Mouse (Mus musculus) lung, embryonic 14.5 days (tissue): ENCODE results near the gene Prkca. TPM values are rescaled to one million over a fixed set of nuclear protein-coding genes. Genes with fewer than 3 reads are reported as not detected.
A peak's percentile ranks its signal among the peaks of the same experiment; 100 is the strongest.

Source experiments
- ATAC-seq: fragments of 200-750 bp; cut with Nextera tagmentation; 2 replicates; pipeline ENCODE4 v1.8.0; 2017; ENCODE audit warnings: mild to moderate bottlenecking, moderate TSS enrichment, moderate library complexity; ENCODE audit not compliant: insufficient read depth
- DNase-seq: peaks from one replicate; pipeline ENCODE4 v3.0.0-alpha.2; 2015
- H3K27ac ChIP-seq: fragments of 300-500 bp; sonication (generic); 2 replicates; pipeline ENCODE4 v1.5.1; 2014; ENCODE audit warnings: low read depth, mild to moderate bottlenecking, moderate library complexity
- H3K27me3 ChIP-seq: fragments of 300-500 bp; sonication (generic); 2 replicates; pipeline ENCODE4 v1.6.1; 2014; ENCODE audit warnings: low read length, control low read depth; ENCODE audit not compliant: insufficient read depth
- H3K36me3 ChIP-seq: fragments of 300-500 bp; sonication (generic); 2 replicates; pipeline ENCODE4 v1.6.1; 2014; ENCODE audit warnings: control low read depth; ENCODE audit not compliant: insufficient read depth
- H3K4me1 ChIP-seq: fragments of 300-500 bp; sonication (generic); 2 replicates; pipeline ENCODE4 v1.6.1; 2014; ENCODE audit warnings: antibody characterized with exemption, control low read depth; ENCODE audit not compliant: insufficient read depth
- H3K4me2 ChIP-seq: fragments of 300-500 bp; sonication (generic); 2 replicates; pipeline ENCODE4 v1.6.1; 2014; ENCODE audit warnings: mild to moderate bottlenecking
- H3K4me3 ChIP-seq: fragments of 300-500 bp; sonication (generic); 2 replicates; pipeline ENCODE4 v1.5.1; 2014; ENCODE audit warnings: low read depth, low read length
- H3K9ac ChIP-seq: fragments of 300-500 bp; sonication (generic); 2 replicates; pipeline ENCODE4 v1.6.1; 2014
- H3K9me3 ChIP-seq: fragments of 300-500 bp; sonication (generic); 2 replicates; pipeline ENCODE4 v1.6.1; 2016; ENCODE audit warnings: low read depth, low read length, control low read depth
- CTCF ChIP-seq: IDR thresholded peaks from 2 replicates; pipeline ENCODE4 v1.5.1; 2016; ENCODE audit warnings: antibody characterized with exemption, low read depth
- WGBS: fragments of 180-500 bp; shearing (Covaris S2); extraction: QIAGEN DNeasy Blood & Tissue Kit; methylation state at CpG from one replicate; pipeline ENCODE4 v1.1.7; 2014; 5-methylcytosine and 5-hydroxymethylcytosine counted together
- polyA plus RNA-seq: library from polyadenylated mRNA; unstranded; fragments of >200 nt; fragmentation: Nextera tagmentation; extraction: Ambion mirVana; gene quantifications from 2 replicates; pipeline ENCODE4 v1.2.1, GENCODE M21; 2014

Gene Prkca
- polyA plus RNA-seq, 1 experiment from 2014 or later: 11.8 TPM

DNA sequence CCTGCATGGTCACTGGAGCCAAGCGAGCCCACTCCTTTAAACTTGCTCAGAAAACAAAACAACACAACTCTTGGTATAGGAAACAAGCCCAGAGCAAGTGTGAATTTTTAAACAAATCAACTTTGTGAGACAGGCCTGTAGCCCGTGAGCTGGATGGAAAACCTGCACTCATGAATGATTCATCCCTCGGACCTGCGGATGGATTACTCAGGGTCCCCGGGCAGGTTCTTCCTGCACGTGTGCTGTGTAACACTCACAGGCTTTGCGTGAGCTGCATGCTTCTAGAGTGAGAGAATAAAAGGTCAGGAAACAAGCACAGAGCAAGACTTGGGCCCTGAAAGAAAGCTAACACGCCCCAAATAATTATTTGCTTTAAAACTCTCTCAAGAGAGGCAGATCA is 126.7 kb downstream of the Prkca start:
- H3K4me2 ChIP-seq: no peak overlapping the region
- no peaks in the 10 kb centered on the region for H3K27me3 ChIP-seq
- 69% methylated on average over 8 of the region's 8 CpGs for WGBS
- H3K9me3 ChIP-seq: no peaks in the 10 kb centered on the region
- H3K36me3 ChIP-seq: no peaks in the 10 kb centered on the region
- H3K27ac ChIP-seq: no peak overlapping the region
- peaks cover 24% of the 10 kb centered on the region for H3K4me1 ChIP-seq
- H3K4me3 ChIP-seq: no peak overlapping the region
- no peak overlapping the region for H3K9ac ChIP-seq
- no peak for TF ChIP-seq CTCF
- ATAC-seq: no peak
- DNase-seq: no peak

DNA sequence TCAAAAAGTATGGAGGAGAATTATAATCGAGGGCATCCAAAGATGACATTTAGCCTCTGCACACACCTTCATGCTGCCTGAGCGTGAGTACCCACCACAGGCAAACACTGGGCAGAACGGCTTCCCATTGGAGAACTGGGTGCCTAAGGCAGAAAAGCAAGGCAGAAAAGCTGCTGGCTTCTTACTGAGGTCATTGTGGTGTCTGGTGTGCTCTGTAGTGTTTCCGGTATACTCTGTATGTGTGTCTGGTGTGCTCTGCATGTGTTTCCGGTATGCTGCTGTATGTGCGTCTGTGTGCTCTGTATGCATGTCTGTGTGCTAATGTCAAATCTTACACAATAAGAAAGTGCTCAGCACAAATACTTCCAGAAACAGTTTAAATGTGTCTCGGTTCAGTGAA is 127.7 kb downstream of the Prkca start:
- DNase-seq (no peak), ATAC-seq (0 out of 2 replicates have a peak, but pooled peaks have one; percentile 24)
- TF ChIP-seq CTCF: no peak
- no peaks in the 10 kb centered on the region for H3K27me3 ChIP-seq
- H3K9me3 ChIP-seq: no peaks in the 10 kb centered on the region
- H3K27ac ChIP-seq: no peak overlapping the region
- 81% methylated on average over 7 of the region's 7 CpGs for WGBS
- H3K9ac ChIP-seq: no peak overlapping the region
- no peak overlapping the region for H3K4me2 ChIP-seq
- H3K4me3 ChIP-seq: no peak overlapping the region
- no peaks in the 10 kb centered on the region for H3K36me3 ChIP-seq
- H3K4me1 ChIP-seq: peaks cover 21% of the 10 kb centered on the region

DNA sequence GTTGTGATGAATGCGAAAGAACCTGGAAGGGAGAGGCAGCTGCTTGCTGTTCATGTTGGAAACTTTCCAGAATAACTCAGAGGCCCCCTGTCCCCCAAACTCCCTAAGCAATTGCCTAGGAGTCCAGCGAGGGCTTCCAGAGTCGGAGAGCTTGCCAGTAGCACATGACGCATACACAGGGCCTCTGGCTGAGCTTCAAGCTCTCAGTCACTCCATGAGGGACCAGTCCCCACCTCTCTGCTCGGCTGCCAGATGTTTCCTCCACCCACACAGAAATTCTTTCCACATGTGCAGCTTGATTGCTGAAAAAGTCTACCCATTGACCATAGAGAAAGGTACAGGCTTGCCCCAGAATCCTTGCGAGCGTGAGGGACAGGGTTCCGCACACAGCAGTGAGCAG is 128.3 kb downstream of the Prkca start:
- no peaks in the 10 kb centered on the region for H3K36me3 ChIP-seq
- H3K27ac ChIP-seq: no peak overlapping the region
- H3K4me3 ChIP-seq: no peak overlapping the region
- DNase-seq (peak; percentile 90), ATAC-seq (peak; percentile 94)
- 39% methylated on average over 8 of the region's 8 CpGs for WGBS
- no peaks in the 10 kb centered on the region for H3K9me3 ChIP-seq
- no peak overlapping the region for H3K9ac ChIP-seq
- no peak for TF ChIP-seq CTCF
- H3K27me3 ChIP-seq: no peaks in the 10 kb centered on the region
- H3K4me2 ChIP-seq: no peak overlapping the region
- peaks cover 19% of the 10 kb centered on the region for H3K4me1 ChIP-seq

DNA sequence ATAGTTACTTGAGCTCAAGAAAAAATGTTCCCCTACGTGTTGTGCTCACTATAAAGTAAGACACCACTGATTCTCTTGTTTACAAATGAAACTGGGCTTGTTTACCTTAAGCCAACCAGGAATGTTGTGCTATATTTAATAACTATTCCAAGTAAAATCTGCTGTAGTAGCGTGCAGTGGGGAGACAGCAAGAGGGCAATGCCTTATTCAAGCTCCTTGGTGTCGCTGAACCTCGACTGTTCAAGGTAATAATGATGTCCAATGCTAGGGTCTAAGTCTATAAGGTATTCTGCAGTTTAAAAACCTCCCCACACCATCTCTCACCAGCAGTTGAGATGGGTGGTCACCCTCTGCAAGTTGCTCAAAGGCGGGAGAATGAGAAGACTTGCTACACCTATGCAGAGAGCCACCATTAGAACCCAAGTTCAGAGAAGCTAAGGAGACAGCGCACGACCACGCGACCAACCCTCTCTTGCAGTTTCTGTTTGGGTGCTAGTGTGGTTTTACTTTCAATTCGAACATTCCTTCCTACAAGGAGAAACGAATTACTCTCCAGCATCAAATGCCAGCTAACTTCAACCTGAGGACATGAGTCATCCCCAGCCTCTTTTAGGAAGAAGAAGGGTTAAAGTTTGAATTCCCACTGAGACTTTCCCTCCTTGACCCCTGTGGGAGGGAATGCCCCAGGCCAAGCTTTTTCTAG is 129.1 kb downstream of the Prkca start:
- Histone ChIP-seq H3K4me2 (0 out of 2 replicates have a peak overlapping the region, but pooled peaks have one; percentile 18), H3K4me3 (no peak overlapping the region), H3K27me3 (no peaks in the 10 kb centered on the region), H3K27ac (no peak overlapping the region; the same call in 1 of the 2 replicates), H3K36me3 (no peaks in the 10 kb centered on the region), H3K9me3 (no peaks in the 10 kb centered on the region), H3K9ac (no peak overlapping the region), H3K4me1 (peaks cover 19% of the 10 kb centered on the region)
- TF ChIP-seq CTCF: no peak
- DNase-seq (no peak), ATAC-seq (no peak)
- 75% methylated on average over 11 of the region's 11 CpGs for WGBS

DNA sequence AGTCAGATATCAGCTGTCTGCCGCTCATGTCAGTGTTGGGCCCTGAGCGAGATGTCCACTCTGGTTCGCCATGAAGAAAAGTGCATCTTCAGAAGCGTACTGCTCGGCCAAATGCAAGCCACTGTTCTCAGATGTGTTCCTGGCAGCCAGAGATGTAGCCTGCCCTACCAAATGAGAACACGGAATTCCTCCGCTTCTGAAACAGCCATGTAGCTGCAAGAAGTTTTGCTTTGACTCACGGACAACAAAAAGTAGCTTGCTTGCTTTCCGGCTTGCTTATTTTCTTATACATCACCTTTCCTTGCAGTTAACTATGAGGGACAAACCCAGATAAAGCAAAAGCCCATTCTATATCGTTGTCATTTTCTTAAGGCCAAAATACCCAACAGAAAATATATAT is 129.9 kb downstream of the Prkca start:
- Histone ChIP-seq H3K4me1 (peaks cover 19% of the 10 kb centered on the region), H3K9ac (no peak overlapping the region), H3K27me3 (no peaks in the 10 kb centered on the region), H3K4me2 (no peak overlapping the region), H3K9me3 (no peaks in the 10 kb centered on the region), H3K36me3 (no peaks in the 10 kb centered on the region), H3K4me3 (no peak overlapping the region), H3K27ac (no peak overlapping the region)
- WGBS: 94% methylated on average over 10 of the region's 10 CpGs
- no peak for ATAC-seq
- no peak for TF ChIP-seq CTCF
- DNase-seq: no peak

DNA sequence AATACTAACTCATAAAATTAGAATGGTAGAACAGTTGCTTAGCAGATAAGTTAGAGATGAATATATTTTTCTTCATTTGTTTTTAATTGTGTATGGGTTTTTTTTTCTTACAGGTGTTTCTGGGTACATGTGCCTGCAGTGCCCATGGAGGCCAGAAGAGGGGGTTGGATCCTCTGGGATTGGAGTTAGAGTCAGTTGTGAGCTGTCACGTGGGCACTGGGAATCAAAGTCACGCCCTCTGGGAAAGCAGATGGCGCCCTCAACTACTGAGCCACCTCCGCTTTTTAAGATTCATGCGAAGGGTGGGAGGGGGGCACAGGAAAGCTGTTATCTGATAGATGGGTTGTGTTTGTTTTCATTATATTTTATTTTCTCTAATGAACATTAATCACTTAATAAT is 131.1 kb downstream of the Prkca start:
- no peak overlapping the region for H3K4me3 ChIP-seq
- H3K4me1 ChIP-seq: peaks cover 19% of the 10 kb centered on the region
- WGBS: 90% methylated on average over 5 of the region's 5 CpGs
- no peaks in the 10 kb centered on the region for H3K36me3 ChIP-seq
- H3K27me3 ChIP-seq: no peaks in the 10 kb centered on the region
- H3K27ac ChIP-seq: no peak overlapping the region
- H3K9me3 ChIP-seq: no peaks in the 10 kb centered on the region
- no peak overlapping the region for H3K9ac ChIP-seq
- no peak for DNase-seq
- TF ChIP-seq CTCF: no peak
- ATAC-seq: no peak
- no peak overlapping the region for H3K4me2 ChIP-seq

DNA sequence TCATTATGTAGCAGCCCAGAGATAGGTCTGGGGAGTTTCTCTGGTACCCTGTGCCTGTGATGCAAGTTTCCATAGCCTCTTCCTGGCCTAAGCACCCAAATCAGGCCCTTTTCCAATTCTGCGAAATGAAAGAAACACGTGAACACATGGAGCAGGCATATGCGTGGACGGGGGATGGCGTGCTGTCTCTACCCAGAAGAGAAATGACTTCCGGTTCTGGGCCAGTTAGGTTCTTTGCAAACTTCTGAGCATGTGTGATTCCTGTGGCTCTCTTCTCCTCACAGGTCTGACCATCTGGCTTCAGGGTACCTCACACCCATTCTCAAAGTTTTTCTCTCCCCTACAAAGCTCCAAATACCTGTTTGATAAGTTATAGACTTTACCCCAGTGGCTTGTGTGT is 131.7 kb downstream of the Prkca start:
- Histone ChIP-seq H3K36me3 (no peaks in the 10 kb centered on the region), H3K27ac (no peak overlapping the region), H3K9me3 (no peaks in the 10 kb centered on the region), H3K4me1 (peaks cover 19% of the 10 kb centered on the region), H3K27me3 (no peaks in the 10 kb centered on the region), H3K9ac (no peak overlapping the region), H3K4me3 (no peak overlapping the region), H3K4me2 (no peak overlapping the region)
- ATAC-seq: no peak
- 61% methylated on average over 6 of the region's 6 CpGs for WGBS
- no peak for DNase-seq
- TF ChIP-seq CTCF: no peak
